ENCODE assay signal across 23 mouse cellular contexts in genomic region chr10:70262051-70262450, GRCm38 (mm10). TPM values are rescaled to one million over a fixed set of nuclear protein-coding genes. Genes with fewer than 3 reads are reported as not detected.
DNase-seq lines count a peak whose midpoint lies in the region; ATAC-seq lines count a peak whose summit lies in the region.
"Had no signal": no experiment of that assay in that cellular context is flagged by ENCODE, and none has a peak within 500 bp of the region (broad histone marks: within the 10 kb centered on the region; RNA-seq: fewer than 3 reads in every experiment).

No protein-coding gene starts in this region.

- 66% methylated on average over 3 of the region's 3 CpGs for WGBS in liver, embryonic 16.5 days (ENCODE audit: insufficient replicate concordance)
- 75% methylated on average over 3 of the region's 3 CpGs for WGBS in liver, embryonic 11.5 days
- WGBS in kidney, embryonic 16.5 days = 60% methylated on average over 3 of the region's 3 CpGs

- H3K4me2 ChIP-seq in liver, embryonic 16.5 days (ENCODE audit: low read depth, low read length) = no peak overlapping the region
- H3K4me2 ChIP-seq in liver, embryonic 11.5 days = no peak overlapping the region
- no peak overlapping the region for H3K4me2 ChIP-seq in kidney, embryonic 16.5 days (replicated peaks; ENCODE audit: low read depth, low read length)
- H3K4me2 ChIP-seq: embryonic facial prominence, embryonic 12.5 days; forebrain, embryonic 12.5 days; heart, embryonic 13.5 days; hindbrain, embryonic 12.5 days had no signal

- peaks cover under 1% of the 10 kb centered on the region; the same call in 1 of the 2 replicates for H3K4me1 ChIP-seq in liver, embryonic 16.5 days (ENCODE audit: control insufficient read depth, low read depth, low read length)
- H3K4me1 ChIP-seq in liver, embryonic 11.5 days (replicated peaks; ENCODE audit: control insufficient read depth, insufficient read depth, low read length) = no peaks in the 10 kb centered on the region
- H3K4me1 ChIP-seq in kidney, embryonic 16.5 days (ENCODE audit: insufficient read depth, low read length) = no peaks in the 10 kb centered on the region
- H3K4me1 ChIP-seq: embryonic facial prominence, embryonic 12.5 days; hindbrain, embryonic 12.5 days had no signal

- H3K9ac ChIP-seq in liver, embryonic 16.5 days (ENCODE audit: low read depth, low read length) = no peak overlapping the region
- no peak overlapping the region for H3K9ac ChIP-seq in liver, embryonic 11.5 days (ENCODE audit: low read depth, low read length)
- no peak overlapping the region for H3K9ac ChIP-seq in kidney, embryonic 16.5 days (replicated peaks; ENCODE audit: low read length)
- H3K9ac ChIP-seq: embryonic facial prominence, embryonic 12.5 days; forebrain, embryonic 12.5 days; heart, embryonic 13.5 days; hindbrain, embryonic 12.5 days had no signal

- intact Hi-C loops in heart, postnatal 14 days (cut with DNase I) = no loop called here

- peak; percentile 58; the same call in 1 of the 2 replicates for ATAC-seq in liver, embryonic 16.5 days (ENCODE audit: low read depth)
- ATAC-seq in liver, embryonic 11.5 days (replicated peaks; ENCODE audit: low FRiP score) = no peak
- ATAC-seq in kidney, embryonic 16.5 days (ENCODE audit: low FRiP score, low TSS enrichment) = peak; percentile 54; the same call in 1 of the 2 replicates
- ATAC-seq: forebrain, embryonic 16.5 days had no signal

- no peak overlapping the region for H3K4me3 ChIP-seq in liver, embryonic 16.5 days (ENCODE audit: low read depth, low read length)
- H3K4me3 ChIP-seq in liver, embryonic 11.5 days (ENCODE audit: low read depth, low read length) = no peak overlapping the region
- no peak overlapping the region for H3K4me3 ChIP-seq in kidney, embryonic 16.5 days (ENCODE audit: low read length)
- H3K4me3 ChIP-seq: embryonic facial prominence, embryonic 12.5 days; forebrain, embryonic 12.5 days; gastrocnemius, adult 2 months; heart, embryonic 13.5 days; hindbrain, embryonic 12.5 days had no signal

- no peaks in the 10 kb centered on the region for H3K9me3 ChIP-seq in liver, embryonic 16.5 days (replicated peaks; ENCODE audit: control insufficient read depth, low read length)
- H3K9me3 ChIP-seq in liver, embryonic 11.5 days (ENCODE audit: control insufficient read depth, low read length) = no peaks in the 10 kb centered on the region
- H3K9me3 ChIP-seq in kidney, embryonic 16.5 days (ENCODE audit: low read length) = no peaks in the 10 kb centered on the region
- H3K9me3 ChIP-seq: embryonic facial prominence, embryonic 12.5 days; forebrain, embryonic 12.5 days; heart, embryonic 13.5 days; hindbrain, embryonic 12.5 days had no signal

- H3K36me3 ChIP-seq in liver, embryonic 16.5 days (ENCODE audit: control insufficient read depth, insufficient read depth) = no peaks in the 10 kb centered on the region
- H3K36me3 ChIP-seq in liver, embryonic 11.5 days (ENCODE audit: control insufficient read depth, insufficient read depth, low read length) = no peaks in the 10 kb centered on the region
- H3K36me3 ChIP-seq in kidney, embryonic 16.5 days (ENCODE audit: insufficient read depth, low read length) = no peaks in the 10 kb centered on the region
- H3K36me3 ChIP-seq: embryonic facial prominence, embryonic 12.5 days; forebrain, embryonic 12.5 days; heart, embryonic 13.5 days; hindbrain, embryonic 12.5 days had no signal

- DNase-seq in liver, embryonic 11.5 days (ENCODE audit: low spot score) = no peak
- DNase-seq in kidney, postnatal 25 days = peak; percentile 73 to 87
- DNase-seq in yolk sac, embryonic 10.5 days (ENCODE audit: low spot score) = peak; percentile 69
- no peak for DNase-seq in natural killer cell, adult 2 months (ENCODE audit: low spot score in 2 of 2)
- DNase-seq in embryo, embryonic 11 days = no peak
- DNase-seq in heart, postnatal 14 days = no peak
- DNase-seq: adrenal gland, adult 8-10 months; adrenal gland, postnatal 36 days; cerebellum, adult 2 months; cerebellum, postnatal 10 days; gastrocnemius, adult 2 months; gastrocnemius, postnatal 36 days; heart, adult 11 months; heart, postnatal 4 days had no signal

- no peaks in the 10 kb centered on the region for H3K27me3 ChIP-seq in liver, embryonic 16.5 days (ENCODE audit: control insufficient read depth, insufficient read depth, low read depth, low read length)
- no peaks in the 10 kb centered on the region for H3K27me3 ChIP-seq in liver, embryonic 11.5 days (replicated peaks; ENCODE audit: control insufficient read depth, insufficient read depth, low read length)
- no peaks in the 10 kb centered on the region for H3K27me3 ChIP-seq in kidney, embryonic 16.5 days (ENCODE audit: insufficient read depth, low read length)
- H3K27me3 ChIP-seq: embryonic facial prominence, embryonic 12.5 days; forebrain, embryonic 12.5 days; heart, embryonic 13.5 days; hindbrain, embryonic 12.5 days had no signal

- no peak overlapping the region for H3K27ac ChIP-seq in liver, embryonic 16.5 days (ENCODE audit: low read length)
- H3K27ac ChIP-seq in liver, embryonic 11.5 days (ENCODE audit: low read depth, low read length) = no peak overlapping the region
- no peak overlapping the region for H3K27ac ChIP-seq in kidney, embryonic 16.5 days (ENCODE audit: low read length)
- H3K27ac ChIP-seq: embryonic facial prominence, embryonic 12.5 days; forebrain, embryonic 12.5 days; gastrocnemius, adult 2 months; heart, embryonic 13.5 days; hindbrain, embryonic 12.5 days had no signal

RNA-seq across cellular contexts. Expression of gene Slc16a9, which starts 17.2 kb away (rescaled TPM):
- 0.55 and 0.61 TPM in 2 replicates for polyA plus RNA-seq in liver, embryonic 16.5 days (2015; fragmentation: Nextera tagmentation; extraction: Ambion mirVana)
- 0.64 and 1.0 TPM in 2 replicates for polyA plus RNA-seq in liver, embryonic 11.5 days (2014; fragmentation: Nextera tagmentation; extraction: Ambion mirVana)
- 5.2 and 5.5 TPM in 2 replicates for polyA plus RNA-seq in kidney, embryonic 16.5 days (2015; fragmentation: Nextera tagmentation; extraction: Ambion mirVana)
- total RNA-seq in heart, postnatal 14 days (2021) = 1 to 10 TPM; 3.0 to 3.5 TPM

RNA-seq across cellular contexts. Expression of gene Mrln, which starts 57.6 kb away (rescaled TPM):
- 0.65 and 1.3 TPM in 2 replicates for polyA plus RNA-seq in liver, embryonic 16.5 days (2015; fragmentation: Nextera tagmentation; extraction: Ambion mirVana)
- polyA plus RNA-seq in liver, embryonic 11.5 days (2014; fragmentation: Nextera tagmentation; extraction: Ambion mirVana) = 0.67 and 0.96 TPM in 2 replicates
- polyA plus RNA-seq in kidney, embryonic 16.5 days (2015; fragmentation: Nextera tagmentation; extraction: Ambion mirVana) = 4.9 and 7.5 TPM in 2 replicates
- total RNA-seq in heart, postnatal 14 days (2021) = 1 to 10 TPM in 1 of 2 experiments, under 1 TPM in 1; 0.98 to 3.1 TPM
- total RNA-seq: adrenal gland, postnatal 36 days; ES-E14 had no signal
- polyA plus RNA-seq: forebrain, embryonic 16.5 days; heart, postnatal 0 days had no signal

Comparison
In these comparisons a context has a peak if more than half of its experiments do, and no peak if none do; other contexts are left out.
1. DNase-seq: peak in kidney, postnatal 25 days (2 of 2) and yolk sac, embryonic 10.5 days (single experiment); none in liver, embryonic 11.5 days (single experiment), natural killer cell, adult 2 months (0 of 2), embryo, embryonic 11 days (single experiment) and heart, postnatal 14 days (0 of 2).